Mouse (Mus musculus): ENCODE results near the gene Prkg1. TPM values are rescaled to one million over a fixed set of nuclear protein-coding genes. Genes with fewer than 3 reads are reported as not detected.

Gene Prkg1
- total RNA-seq, 4 experiments from 2014 or later, result 8.4 to 12.1 (median 11.5) TPM

- no peak for DNase-seq
Measured at GRCm38 (mm10) chr19:31026797-31027196, 738.0 kb downstream of the Prkg1 start.

DNA sequence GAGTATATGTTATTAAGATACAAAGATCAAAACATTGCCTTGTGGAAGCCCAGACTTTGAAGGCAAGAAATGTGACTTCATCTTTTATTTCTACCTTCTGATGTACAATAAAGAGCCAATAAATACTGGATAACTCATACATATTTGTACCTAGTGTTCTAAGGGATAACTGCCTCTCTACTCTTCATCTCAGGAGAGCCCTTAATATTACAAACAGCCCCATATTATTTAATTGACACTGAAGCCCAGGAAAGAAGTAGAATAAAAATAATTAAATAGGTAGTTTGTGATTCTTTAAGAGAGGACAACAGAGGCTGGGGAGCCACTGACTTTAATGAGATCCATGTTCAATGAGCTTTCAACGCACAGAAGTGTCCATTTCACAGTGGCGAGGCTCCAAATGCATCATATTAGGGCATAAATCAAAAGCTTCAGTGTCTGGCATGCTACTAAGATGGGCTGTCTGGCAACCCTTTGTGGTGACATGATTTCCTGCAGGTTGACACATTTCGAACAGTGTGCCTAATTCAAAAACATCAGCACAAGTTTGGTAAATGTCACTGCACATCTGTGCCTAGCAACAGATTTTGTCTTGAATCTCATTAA, 753.2 kb downstream of the Prkg1 start:
- DNase-seq, result no peak

GRCm38 (mm10) chr19:30998572-30998971, 766.3 kb downstream of the Prkg1 start:
- DNase-seq, result no peak

DNA sequence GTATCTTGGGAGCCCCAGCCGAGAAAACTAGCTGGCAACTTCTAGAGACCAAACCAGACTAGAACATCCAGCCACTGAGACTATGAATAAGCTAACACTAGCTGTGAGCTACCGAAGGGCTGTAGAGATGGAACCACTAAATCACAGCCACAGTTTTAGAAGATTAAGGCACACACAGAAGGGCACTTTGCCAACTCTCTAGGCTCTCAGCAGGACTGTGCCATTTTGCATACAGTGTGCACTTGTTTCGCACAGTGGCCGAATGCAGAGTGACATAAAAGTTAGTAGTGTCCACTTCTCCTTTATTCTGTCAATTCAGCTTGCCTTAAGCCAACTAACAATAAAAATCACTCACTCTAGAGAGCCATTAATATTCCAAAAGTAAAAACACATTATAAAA, 774.4 kb downstream of the Prkg1 start:
- DNase-seq, result no peak

DNA sequence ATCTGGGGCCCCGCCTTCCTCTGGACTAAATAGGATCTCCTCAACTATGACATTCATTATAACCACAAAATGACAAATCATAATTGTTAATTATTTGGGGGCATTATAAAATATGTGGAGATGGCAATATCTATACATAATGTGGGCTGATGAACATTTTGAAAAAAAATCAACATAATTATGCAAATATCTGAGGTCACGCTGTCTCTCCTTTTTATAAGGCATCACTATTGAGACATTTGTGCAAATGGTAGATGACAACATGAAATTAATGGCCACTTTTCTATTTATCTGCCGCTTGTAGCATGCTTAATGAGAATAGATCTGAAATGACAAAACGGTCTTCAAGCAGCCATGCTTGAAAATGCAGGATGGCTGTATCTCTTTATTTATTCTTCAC, 782.4 kb downstream of the Prkg1 start:
- no peak for DNase-seq

GRCm38 (mm10) chr19:30978096-30978495, 786.7 kb downstream of the Prkg1 start:
- no peak for DNase-seq

DNA sequence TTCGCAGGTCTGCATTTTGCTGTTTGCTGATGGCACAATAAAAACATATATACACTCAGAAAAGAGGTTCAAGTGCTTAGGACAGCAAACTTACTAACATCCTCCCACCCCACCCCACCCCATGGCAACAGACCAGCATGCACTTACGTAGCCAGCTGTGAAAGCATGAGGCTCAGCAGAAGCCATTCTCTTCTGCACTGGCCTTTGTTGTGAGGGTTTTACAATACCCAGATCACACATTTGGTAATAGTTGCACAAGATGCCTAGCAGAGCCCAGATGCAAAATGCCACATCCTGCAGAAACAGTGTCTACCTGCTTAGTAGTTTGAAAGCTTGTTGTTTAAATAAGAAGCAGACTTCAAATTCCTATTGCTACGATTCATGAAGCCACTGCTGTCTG, 814.2 kb downstream of the Prkg1 start:
- no peak for DNase-seq

- no peak for DNase-seq
Measured at GRCm38 (mm10) chr19:30948202-30948601, 816.6 kb downstream of the Prkg1 start.

GRCm38 (mm10) chr19:30942369-30942992, 822.4 kb downstream of the Prkg1 start:
- no peak for DNase-seq

GRCm38 (mm10) chr19:30938058-30938457, 826.8 kb downstream of the Prkg1 start:
- DNase-seq, result no peak

DNA sequence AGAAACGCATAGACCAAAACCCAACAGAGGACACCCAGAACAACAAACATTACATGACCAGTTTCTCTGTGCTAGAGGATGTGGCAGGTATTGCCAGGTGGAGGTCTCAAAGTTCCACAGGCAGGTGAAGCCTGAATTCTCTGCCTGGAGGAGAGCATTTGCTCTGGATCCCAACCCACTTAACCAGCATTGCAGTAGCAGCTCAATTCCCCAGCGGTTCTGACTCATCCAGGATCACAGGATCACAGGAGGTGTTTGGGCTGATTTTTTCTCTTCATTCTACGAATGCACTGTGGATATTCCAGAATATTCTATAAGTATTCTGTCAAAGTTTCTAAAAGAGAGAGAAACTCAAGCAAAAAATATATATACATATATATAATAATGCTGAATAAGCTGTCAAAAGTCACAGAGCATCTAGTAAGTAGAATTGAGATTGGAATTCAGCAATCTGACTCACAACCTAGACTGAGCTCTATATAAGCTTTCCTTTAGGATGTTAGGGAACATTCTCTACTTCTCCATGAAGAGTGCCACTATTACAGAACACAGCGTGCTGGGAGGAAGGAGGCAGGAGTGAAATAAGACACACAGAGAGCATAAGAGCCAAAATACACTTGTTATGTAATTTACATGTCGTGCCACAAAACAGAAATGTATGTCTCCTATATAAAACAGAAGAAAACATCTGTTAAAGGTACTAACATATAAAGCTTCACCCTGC, 833.2 kb downstream of the Prkg1 start:
- DNase-seq, result no peak

GRCm38 (mm10) chr19:30924032-30924431, 840.8 kb downstream of the Prkg1 start:
- no peak for DNase-seq

DNA sequence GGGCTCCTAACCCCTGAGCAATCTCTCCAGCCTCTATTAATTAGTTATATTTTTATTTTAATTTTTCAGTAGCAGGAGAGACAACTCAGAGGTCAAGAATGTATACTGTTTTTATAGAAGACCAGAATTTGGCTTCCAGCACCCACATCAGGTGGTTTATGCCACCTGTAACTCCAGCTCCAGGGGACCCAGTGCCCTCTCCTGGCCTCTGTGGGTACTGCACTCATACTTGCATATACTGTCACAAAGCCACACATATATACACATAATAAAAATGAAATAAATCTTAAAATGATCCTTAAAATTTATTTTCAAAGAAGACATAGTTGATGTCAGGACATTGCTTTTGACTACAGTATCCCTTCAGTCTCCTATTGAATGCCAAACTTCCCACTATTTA, 862.5 kb downstream of the Prkg1 start:
- no peak for DNase-seq

GRCm38 (mm10) chr19:30901025-30901424, 863.8 kb downstream of the Prkg1 start:
- no peak for DNase-seq

DNA sequence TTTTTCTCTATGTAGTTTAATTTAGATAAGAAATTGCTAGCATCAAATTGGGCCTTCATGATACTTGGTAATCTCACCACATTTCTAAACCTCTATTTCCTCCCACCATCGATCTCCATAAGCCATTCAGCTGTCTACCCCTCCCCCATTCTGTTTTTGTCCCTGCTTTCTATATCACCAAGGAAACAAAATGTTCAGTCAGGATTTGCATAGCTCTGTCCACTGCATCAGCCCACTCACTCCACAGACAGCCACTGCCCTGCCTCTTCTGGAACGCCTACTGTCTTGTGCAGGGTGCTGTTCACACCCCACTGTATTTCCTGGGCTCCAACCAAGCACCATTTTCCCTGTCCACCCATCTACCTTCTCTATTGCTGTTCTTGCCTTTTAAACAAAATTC, 874.5 kb downstream of the Prkg1 start:
- no peak for DNase-seq

DNA sequence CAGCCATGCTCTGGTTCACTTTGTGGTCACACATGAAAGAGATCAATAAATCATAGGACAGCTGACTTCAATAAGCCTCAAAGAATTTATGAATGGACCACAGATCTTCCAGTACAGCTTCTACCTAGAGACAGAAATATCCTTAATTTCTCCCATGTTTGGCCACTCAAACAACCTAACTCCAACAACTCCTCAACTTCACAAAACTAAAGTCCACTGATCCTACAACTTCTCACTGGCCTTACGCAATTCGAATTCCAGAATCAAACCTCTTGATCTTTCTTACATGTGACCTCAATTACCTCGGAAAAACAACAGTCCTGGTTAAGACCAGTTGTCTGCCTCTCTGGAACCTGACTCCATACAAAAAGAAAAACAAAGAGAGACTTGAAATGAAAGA, 875.0 kb downstream of the Prkg1 start:
- no peak for DNase-seq

GRCm38 (mm10) chr19:30861441-30861840, 903.4 kb downstream of the Prkg1 start:
- no peak for DNase-seq

DNA sequence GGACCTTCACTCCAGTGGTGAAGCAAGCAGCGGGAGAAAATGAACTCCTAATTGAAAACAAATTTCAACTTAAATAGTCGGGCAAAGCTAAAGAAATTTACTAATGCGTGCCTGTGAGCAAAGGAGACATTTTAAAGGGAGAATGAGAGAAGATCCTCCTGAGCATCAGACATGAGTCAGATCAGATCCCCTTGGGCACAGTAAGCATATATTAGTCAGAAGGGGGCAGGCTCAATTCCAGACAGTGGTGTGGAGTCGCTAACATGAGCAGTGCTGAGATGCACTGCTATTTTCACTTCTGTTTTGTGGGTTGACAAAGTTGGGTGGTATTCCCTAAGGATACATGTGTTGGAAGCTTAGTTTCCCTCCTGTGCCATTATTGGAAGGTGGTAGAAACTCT, 913.8 kb downstream of the Prkg1 start:
- DNase-seq, result no peak

DNA sequence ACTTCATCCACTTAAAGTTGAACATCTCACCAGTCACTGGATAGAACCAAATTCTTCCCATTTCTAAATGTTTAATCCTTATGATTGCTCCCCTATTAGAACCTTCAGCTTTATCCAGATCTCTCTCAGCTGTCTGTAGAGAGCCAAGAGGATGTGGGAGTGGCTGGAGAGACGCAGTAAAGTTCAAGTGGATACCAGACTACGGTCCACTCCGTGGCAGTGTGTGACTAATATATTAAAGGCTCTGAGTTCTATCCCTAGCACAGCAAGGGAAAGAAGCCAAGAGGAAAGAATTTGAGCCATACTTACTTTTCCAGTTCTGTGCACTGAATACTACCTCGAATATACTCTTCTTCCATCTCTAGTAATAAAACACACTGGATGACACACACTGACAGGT, 919.9 kb downstream of the Prkg1 start:
- no peak for DNase-seq

- no peak for DNase-seq
Measured at GRCm38 (mm10) chr19:30843637-30844036, 921.2 kb downstream of the Prkg1 start.

DNA sequence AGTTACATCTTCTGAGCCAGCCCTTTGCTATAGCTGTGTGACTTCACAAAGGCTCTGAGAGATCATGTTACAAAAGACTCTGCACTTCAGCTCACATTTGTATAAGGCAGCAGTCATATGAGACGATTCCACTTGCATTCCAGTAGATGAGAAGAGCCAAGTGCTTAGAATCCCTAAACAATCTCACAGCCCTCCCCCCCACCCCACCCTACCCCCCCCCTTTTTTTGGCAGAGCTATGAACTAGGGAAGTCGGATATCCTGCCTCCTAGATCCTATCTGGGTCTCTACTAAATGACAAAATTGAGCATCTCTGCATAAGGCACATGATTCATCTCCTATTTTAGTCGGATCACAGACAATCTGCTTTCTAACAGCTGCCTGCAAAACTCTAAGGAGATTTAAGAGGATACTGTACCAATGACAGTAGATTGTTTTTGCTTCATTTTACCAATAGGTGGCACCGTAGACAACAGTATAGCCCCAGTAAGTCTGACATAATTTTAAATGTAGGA, 921.7 kb downstream of the Prkg1 start:
- DNase-seq, result no peak

- DNase-seq, result no peak
Measured at GRCm38 (mm10) chr19:30842640-30843039, 922.2 kb downstream of the Prkg1 start.

DNA sequence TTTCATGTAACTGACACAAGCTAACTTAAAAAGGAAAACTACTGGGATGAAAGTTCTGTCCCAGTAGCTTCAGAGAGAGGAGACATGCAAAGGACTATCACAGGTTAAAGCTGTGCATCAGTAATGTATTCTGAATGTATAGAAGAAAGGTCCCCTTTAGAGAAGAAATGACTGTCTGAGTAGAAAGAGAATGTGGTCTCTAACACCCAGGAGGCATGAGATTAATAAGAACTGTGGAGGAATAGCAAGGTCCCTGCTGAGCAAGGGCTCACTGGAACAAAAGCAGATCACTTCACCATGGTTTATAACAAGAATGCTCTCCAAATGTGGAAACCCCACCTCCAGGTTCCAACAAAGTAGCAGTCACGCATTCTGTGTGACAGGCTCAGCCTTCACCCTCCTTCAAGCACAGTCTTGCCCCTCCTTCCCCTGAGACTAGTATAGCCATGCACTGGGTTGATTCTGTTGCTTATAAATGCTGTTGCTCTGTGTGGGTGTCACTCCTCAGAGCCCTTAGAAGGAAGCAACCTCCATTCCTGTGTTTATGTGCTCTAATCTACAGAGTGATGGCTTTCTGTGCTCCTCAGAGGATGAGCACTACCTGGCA, 931.7 kb downstream of the Prkg1 start:
- DNase-seq, result no peak
